14 mouse cellular contexts compared by ENCODE assay signal in the genomic region with DNA sequence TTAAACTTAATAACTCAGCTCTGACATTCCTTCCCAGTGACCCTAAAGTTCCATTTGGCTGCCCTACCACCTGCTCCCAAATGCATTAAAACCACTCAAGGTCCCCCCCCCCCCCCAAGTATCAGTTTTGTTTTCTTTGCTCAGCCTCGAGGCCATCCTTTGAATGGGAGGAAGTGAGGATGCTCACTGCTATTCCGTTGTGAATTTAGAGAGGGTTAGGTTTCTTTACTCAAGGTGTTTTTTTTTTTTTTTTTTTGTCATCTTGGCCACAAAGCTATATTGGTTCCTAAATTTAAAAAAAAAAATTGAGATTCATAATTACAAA.
DNase-seq lines count a peak whose midpoint lies in the region; ATAC-seq and TF ChIP-seq lines count a peak whose summit lies in the region.
"Had no signal": no experiment of that assay in that cellular context is flagged by ENCODE, and none has a peak within 500 bp of the region (broad histone marks: within the 10 kb centered on the region; RNA-seq: fewer than 3 reads in every experiment).

No protein-coding gene starts in this region.

- H3K4me1 ChIP-seq in heart, embryonic 16.5 days (ENCODE audit: control insufficient read depth, insufficient read depth, low read length), result no peaks in the 10 kb centered on the region
- H3K4me1 ChIP-seq in heart, adult 2 months (ENCODE audit: control insufficient read depth, insufficient read depth, low read length), result no peaks in the 10 kb centered on the region
- peaks cover 12% of the 10 kb centered on the region; the same call in 1 of the 2 replicates for H3K4me1 ChIP-seq in lung, embryonic 16.5 days (replicated peaks; ENCODE audit: control insufficient read depth, insufficient read depth, low read length)
- H3K4me1 ChIP-seq in limb, embryonic 13.5 days, result peaks cover 13% of the 10 kb centered on the region
- peaks cover 3% of the 10 kb centered on the region; the same call in 1 of the 2 replicates for H3K4me1 ChIP-seq in stomach, postnatal 0 days (replicated peaks; ENCODE audit: control insufficient read depth, insufficient read depth)

- TF ChIP-seq POLR2A in heart, adult 2 months (IDR thresholded peaks at IDR 0.05; ENCODE audit: insufficient read depth, low read depth, low read length), result no peak

- intact Hi-C loops in heart, adult 2 months (cut with DNase I), result no loop called here

- no peaks in the 10 kb centered on the region for H3K9me3 ChIP-seq in heart, embryonic 16.5 days (replicated peaks; ENCODE audit: control insufficient read depth, low read length)
- no peaks in the 10 kb centered on the region for H3K9me3 ChIP-seq in lung, embryonic 16.5 days (ENCODE audit: control insufficient read depth, low read length)
- no peaks in the 10 kb centered on the region for H3K9me3 ChIP-seq in limb, embryonic 13.5 days
- no peaks in the 10 kb centered on the region for H3K9me3 ChIP-seq in stomach, postnatal 0 days (ENCODE audit: control insufficient read depth, low read length)
- H3K9me3 ChIP-seq: forebrain, embryonic 13.5 days; midbrain, embryonic 10.5 days had no signal

- peak overlapping the region; percentile 41; the same call in 1 of the 2 replicates for H3K4me2 ChIP-seq in heart, embryonic 16.5 days (ENCODE audit: low read depth, low read length)
- peak overlapping the region; percentile 46 for H3K4me2 ChIP-seq in lung, embryonic 16.5 days (ENCODE audit: low read depth, low read length)
- H3K4me2 ChIP-seq in limb, embryonic 13.5 days (replicated peaks), result peak overlapping the region; percentile 55
- H3K4me2 ChIP-seq in stomach, postnatal 0 days (replicated peaks; ENCODE audit: low read depth), result peak overlapping the region; percentile 41; the same call in 1 of the 2 replicates
- H3K4me2 ChIP-seq: forebrain, embryonic 13.5 days had no signal

- TF ChIP-seq CTCF in heart, adult 2 months (IDR thresholded peaks at IDR 0.05), result no peak
- TF ChIP-seq CTCF in stomach, postnatal 0 days (IDR thresholded peaks at IDR 0.05; ENCODE audit: low read depth), result no peak

- no peak overlapping the region for H3K9ac ChIP-seq in heart, embryonic 16.5 days (ENCODE audit: low read length)
- H3K9ac ChIP-seq in heart, adult 2 months (ENCODE audit: low read depth, low read length), result no peak overlapping the region
- no peak overlapping the region; the same call in 1 of the 2 replicates for H3K9ac ChIP-seq in lung, embryonic 16.5 days (ENCODE audit: low read length)
- no peak overlapping the region for H3K9ac ChIP-seq in limb, embryonic 13.5 days
- H3K9ac ChIP-seq in stomach, postnatal 0 days (ENCODE audit: low read length), result no peak overlapping the region
- H3K9ac ChIP-seq: forebrain, embryonic 13.5 days had no signal

- no peaks in the 10 kb centered on the region for H3K27me3 ChIP-seq in heart, embryonic 16.5 days (ENCODE audit: control insufficient read depth, insufficient read depth, low read length)
- H3K27me3 ChIP-seq in heart, adult 2 months (ENCODE audit: control insufficient read depth, insufficient read depth, low read length), result no peaks in the 10 kb centered on the region
- H3K27me3 ChIP-seq in lung, embryonic 16.5 days (ENCODE audit: control insufficient read depth, insufficient read depth, low read depth, low read length), result no peaks in the 10 kb centered on the region
- H3K27me3 ChIP-seq in limb, embryonic 13.5 days, result no peaks in the 10 kb centered on the region
- H3K27me3 ChIP-seq in stomach, postnatal 0 days (ENCODE audit: control insufficient read depth, insufficient read depth, low read length), result no peaks in the 10 kb centered on the region
- H3K27me3 ChIP-seq: forebrain, embryonic 13.5 days had no signal

- 23% methylated on average over 2 of the region's 2 CpGs for WGBS in heart, embryonic 16.5 days
- WGBS in heart, adult 2 months, result 19% methylated on average over 2 of the region's 2 CpGs
- WGBS in lung, embryonic 16.5 days, result 5% methylated on average over 2 of the region's 2 CpGs
- WGBS in limb, embryonic 13.5 days, result 2% methylated on average over 2 of the region's 2 CpGs
- WGBS in stomach, postnatal 0 days, result 9% methylated on average over 2 of the region's 2 CpGs

- H3K27ac ChIP-seq in heart, embryonic 16.5 days (ENCODE audit: low read length), result no peak overlapping the region
- no peak overlapping the region for H3K27ac ChIP-seq in heart, adult 2 months
- no peak overlapping the region for H3K27ac ChIP-seq in lung, embryonic 16.5 days (ENCODE audit: low read length)
- no peak overlapping the region for H3K27ac ChIP-seq in limb, embryonic 13.5 days
- no peak overlapping the region for H3K27ac ChIP-seq in stomach, postnatal 0 days (replicated peaks)
- H3K27ac ChIP-seq: forebrain, embryonic 13.5 days; gastrocnemius, adult 2 months; midbrain, embryonic 10.5 days had no signal

- no peak overlapping the region; the same call in 1 of the 2 replicates for H3K4me3 ChIP-seq in heart, embryonic 16.5 days (ENCODE audit: low read length)
- H3K4me3 ChIP-seq in heart, adult 2 months, result no peak overlapping the region
- H3K4me3 ChIP-seq in lung, embryonic 16.5 days (ENCODE audit: low read length), result 0 out of 2 replicates have a peak overlapping the region, but pooled peaks have one; percentile 1
- no peak overlapping the region for H3K4me3 ChIP-seq in limb, embryonic 13.5 days
- H3K4me3 ChIP-seq in stomach, postnatal 0 days (ENCODE audit: low read depth, low read length), result no peak overlapping the region
- H3K4me3 ChIP-seq: forebrain, embryonic 13.5 days; midbrain, embryonic 10.5 days had no signal

- H3K36me3 ChIP-seq in heart, embryonic 16.5 days (ENCODE audit: control insufficient read depth, insufficient read depth), result no peaks in the 10 kb centered on the region
- no peaks in the 10 kb centered on the region for H3K36me3 ChIP-seq in heart, adult 2 months (ENCODE audit: control insufficient read depth, insufficient read depth, low read length)
- H3K36me3 ChIP-seq in lung, embryonic 16.5 days (ENCODE audit: control insufficient read depth, insufficient read depth, low read length), result no peaks in the 10 kb centered on the region
- H3K36me3 ChIP-seq in limb, embryonic 13.5 days, result no peaks in the 10 kb centered on the region
- no peaks in the 10 kb centered on the region for H3K36me3 ChIP-seq in stomach, postnatal 0 days (ENCODE audit: control insufficient read depth, insufficient read depth, low read length)
- H3K36me3 ChIP-seq: midbrain, embryonic 10.5 days had no signal

- no peaks in the 10 kb centered on the region for H3K79me2 ChIP-seq in heart, adult 2 months (replicated peaks; ENCODE audit: control insufficient read depth, insufficient read depth, low read length)

- no peak for ATAC-seq in heart, embryonic 16.5 days (replicated peaks; ENCODE audit: extremely low read depth, insufficient read depth, low FRiP score)
- ATAC-seq in lung, embryonic 16.5 days (ENCODE audit: low read depth), result no peak
- no peak for ATAC-seq in limb, embryonic 13.5 days (ENCODE audit: low FRiP score, low read depth)
- no peak for ATAC-seq in stomach, postnatal 0 days (ENCODE audit: low FRiP score, low TSS enrichment)
- no peak for ATAC-seq in granulocyte monocyte progenitor cell, adult 5-6 weeks (replicated peaks; ENCODE audit: poor library complexity, severe bottlenecking)
- ATAC-seq: CD4-positive, CD25-positive, alpha-beta regulatory T cell, adult 4 months; forebrain, embryonic 13.5 days had no signal

- no peak for TF ChIP-seq EP300 in heart, adult 2 months (IDR thresholded peaks at IDR 0.05; ENCODE audit: insufficient read depth, low read depth, low read length)
- no peak for TF ChIP-seq EP300 in stomach, postnatal 0 days (optimal IDR thresholded peaks at IDR 0.05)

- no peak for DNase-seq in heart, adult 2 months
- no peak for DNase-seq in lung, postnatal 36 days
- DNase-seq in stomach, postnatal 0 days (ENCODE audit: low spot score), result no peak
- DNase-seq: cerebellum, adult 9-10 months; gastrocnemius, adult 2 months; heart, postnatal 4 days; thymus, adult 18-20 months had no signal
